Mouse (Mus musculus): ENCODE measurements at regions not wholly inside any gene's neighbourhood (a gene's known extent, or its start where the extent isn't known, plus 50 kb on each side); places are given as distances from the start of the nearest gene placed in this dataset.

DNA sequence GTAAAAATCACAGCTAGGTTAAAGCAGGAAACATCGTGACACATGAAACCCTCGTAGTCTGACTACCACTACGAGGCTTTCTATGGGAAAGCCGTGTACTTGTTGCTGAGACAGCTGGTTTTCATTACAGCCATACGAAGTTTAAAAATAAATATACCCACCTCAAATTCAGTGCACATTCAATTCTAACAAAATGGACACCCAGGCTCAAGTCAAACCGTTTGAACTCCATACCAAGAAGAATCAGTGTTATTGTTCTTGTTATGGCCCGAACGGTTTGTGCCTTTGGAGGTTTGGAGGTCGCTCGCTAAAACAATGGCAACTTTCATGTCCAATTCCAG lies 87.7 kb downstream of the Adamts15 start:
- TF ChIP-seq GATA1 (IDR thresholded peaks at IDR 0.05; ENCODE audit: borderline replicate concordance, low read length) = no peak
- TF ChIP-seq FLI1 (IDR thresholded peaks at IDR 0.05; ENCODE audit: low read length) = no peak

Measured in megakaryocyte, embryonic 14.5 days (primary cell).